Mouse (Mus musculus): ENCODE results near the gene Padi4. TPM values are rescaled to one million over a fixed set of nuclear protein-coding genes. Genes with fewer than 3 reads are reported as not detected.

The Padi4 gene
- total and polyA plus RNA-seq, 3 experiments: not detected

- dilution Hi-C loops (cut with MboI; ENCODE audit: extremely low pct_ligation_motif_present, extremely low pct_unique_long_range_greater_than_20kb, low sequenced_read_pairs): no loop called here
- H3K79me2 ChIP-seq (replicated peaks; ENCODE audit: control insufficient read depth, extremely low read depth, insufficient read depth, poor library complexity, severe bottlenecking): no peaks in the 10 kb centered on the region
- H3K9me3 ChIP-seq (replicated peaks; ENCODE audit: low read length): no peaks in the 10 kb centered on the region
- no peaks in the 10 kb centered on the region for H3K36me3 ChIP-seq (replicated peaks in 1 of 2; ENCODE audit: control insufficient read depth in 1 of 2, insufficient read depth in 1 of 2, low read length in 1 of 2)
- H3K9ac ChIP-seq (ENCODE audit: insufficient read depth, low read depth): no peak overlapping the region
- no peak overlapping the region for H3K4me3 ChIP-seq (replicated peaks in 1 of 3; ENCODE audit: low read depth in 2 of 3, low read length in 2 of 3, poor library complexity in 1 of 3)
- TF ChIP-seq GABPA (IDR thresholded peaks at IDR 0.05; ENCODE audit: insufficient replicate concordance, low read depth, low read length): no peak
- peak; percentile 85 for TF ChIP-seq BHLHE40 (IDR thresholded peaks at IDR 0.05; ENCODE audit: low read depth, low read length)
- no peak for TF ChIP-seq ZMIZ1 (IDR thresholded peaks at IDR 0.05; ENCODE audit: low read depth, low read length)
- peak in 1 of 2 experiments; percentile 71; a peak in 3 of 4 replicates for TF ChIP-seq CTCF (conservative IDR thresholded peaks at IDR 0.05 in 1 of 2, IDR thresholded peaks at IDR 0.05 in 1 of 2; ENCODE audit: low read depth in 2 of 2, low read length in 2 of 2)
- TF ChIP-seq RAD21 (IDR thresholded peaks at IDR 0.05; ENCODE audit: low read depth, low read length): peak; percentile 47
- no peak for TF ChIP-seq NELFE (IDR thresholded peaks at IDR 0.05; ENCODE audit: low read depth, low read length)
- peak; percentile 52 for TF ChIP-seq SMC3 (IDR thresholded peaks at IDR 0.05; ENCODE audit: low read depth, low read length)
- peak; percentile 51 for DNase-seq (ENCODE audit: extremely low read depth)
- H3K27me3 ChIP-seq (replicated peaks): peaks cover 81% of the 10 kb centered on the region
- in situ Hi-C loops (cut with MboI; ENCODE audit: low pct_ligation_motif_present, low pct_unique_long_range_greater_than_20kb, low sequenced_read_pairs): no loop called here
- no peaks in the 10 kb centered on the region for H3K4me1 ChIP-seq (ENCODE audit: control insufficient read depth in 1 of 2, insufficient read depth in 2 of 2)
- no peak overlapping the region for H3K27ac ChIP-seq (ENCODE audit: insufficient read depth, low read depth)
- H3K4me2 ChIP-seq (ENCODE audit: insufficient read depth, low read depth, poor library complexity, severe bottlenecking): no peak overlapping the region
Measured at GRCm38 (mm10) chr4:140763158-140763557, 10.9 kb downstream of the Padi4 start.

DNA sequence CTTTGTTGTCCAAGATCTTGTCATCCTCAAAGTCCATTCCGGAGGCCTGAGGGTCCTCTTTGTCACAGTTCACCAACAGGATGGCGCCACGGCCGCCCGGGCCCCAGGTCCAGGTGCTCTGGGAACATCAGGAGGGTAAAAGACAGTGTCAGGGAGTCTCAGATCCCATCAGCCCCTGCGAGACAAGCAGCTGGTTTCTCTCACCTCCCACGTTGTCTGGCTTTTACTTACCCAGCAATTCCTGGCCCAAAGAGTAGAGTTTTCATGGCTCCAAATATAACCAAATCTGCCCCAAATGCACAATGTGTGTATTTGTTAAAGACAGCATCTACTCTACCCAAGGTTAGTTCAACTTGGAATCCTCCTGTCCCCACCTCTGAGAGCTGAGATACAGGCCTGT lies 12.4 kb downstream of the Padi4 start:
- TF ChIP-seq ZC3H11A (IDR thresholded peaks at IDR 0.05; ENCODE audit: low read depth, low read length): no peak
- TF ChIP-seq IRF4 (IDR thresholded peaks at IDR 0.05; ENCODE audit: low read depth, low read length): no peak
- no peak for TF ChIP-seq RCOR1 (conservative IDR thresholded peaks at IDR 0.05; ENCODE audit: low read depth, low read length)
- no peak for TF ChIP-seq PAX5 (IDR thresholded peaks at IDR 0.05; ENCODE audit: low read length)
- TF ChIP-seq TBP (conservative IDR thresholded peaks at IDR 0.05; ENCODE audit: low read depth, low read length): no peak
- no peak for TF ChIP-seq MAX (IDR thresholded peaks at IDR 0.05; ENCODE audit: low read length)
- Histone ChIP-seq H3K9ac (ENCODE audit: insufficient read depth, low read depth) (no peak overlapping the region), H3K4me1 (ENCODE audit: control insufficient read depth in 1 of 2, insufficient read depth in 2 of 2) (no peaks in the 10 kb centered on the region), H3K9me3 (replicated peaks; ENCODE audit: low read length) (no peaks in the 10 kb centered on the region), H3K27me3 (replicated peaks) (peaks cover 84% of the 10 kb centered on the region), H3K4me2 (ENCODE audit: insufficient read depth, low read depth, poor library complexity, severe bottlenecking) (no peak overlapping the region), H3K79me2 (replicated peaks; ENCODE audit: control insufficient read depth, extremely low read depth, insufficient read depth, poor library complexity, severe bottlenecking) (no peaks in the 10 kb centered on the region), H3K36me3 (replicated peaks in 1 of 2; ENCODE audit: control insufficient read depth in 1 of 2, insufficient read depth in 1 of 2, low read length in 1 of 2) (no peaks in the 10 kb centered on the region), H3K4me3 (replicated peaks in 1 of 3; ENCODE audit: low read depth in 2 of 3, low read length in 2 of 3, poor library complexity in 1 of 3) (no peak overlapping the region), H3K27ac (ENCODE audit: insufficient read depth, low read depth) (no peak overlapping the region)
- DNase-seq (ENCODE audit: extremely low read depth): no peak
- dilution Hi-C loops (cut with MboI; ENCODE audit: extremely low pct_ligation_motif_present, extremely low pct_unique_long_range_greater_than_20kb, low sequenced_read_pairs) (no loop called here), in situ Hi-C loops (cut with MboI; ENCODE audit: low pct_ligation_motif_present, low pct_unique_long_range_greater_than_20kb, low sequenced_read_pairs) (no loop called here)

- Histone ChIP-seq H3K4me3 (replicated peaks in 1 of 3; ENCODE audit: low read depth in 2 of 3, low read length in 2 of 3, poor library complexity in 1 of 3) (no peak overlapping the region), H3K9me3 (replicated peaks; ENCODE audit: low read length) (no peaks in the 10 kb centered on the region), H3K27me3 (replicated peaks) (peaks cover 81% of the 10 kb centered on the region), H3K79me2 (replicated peaks; ENCODE audit: control insufficient read depth, extremely low read depth, insufficient read depth, poor library complexity, severe bottlenecking) (no peaks in the 10 kb centered on the region), H3K4me1 (ENCODE audit: control insufficient read depth in 1 of 2, insufficient read depth in 2 of 2) (peaks cover 6% of the 10 kb centered on the region in 2 experiments), H3K27ac (ENCODE audit: insufficient read depth, low read depth) (no peak overlapping the region), H3K9ac (ENCODE audit: insufficient read depth, low read depth) (no peak overlapping the region), H3K4me2 (ENCODE audit: insufficient read depth, low read depth, poor library complexity, severe bottlenecking) (no peak overlapping the region), H3K36me3 (replicated peaks in 1 of 2; ENCODE audit: control insufficient read depth in 1 of 2, insufficient read depth in 1 of 2, low read length in 1 of 2) (no peaks in the 10 kb centered on the region)
- DNase-seq (ENCODE audit: extremely low read depth): no peak
- dilution Hi-C loops (cut with MboI; ENCODE audit: extremely low pct_ligation_motif_present, extremely low pct_unique_long_range_greater_than_20kb, low sequenced_read_pairs) (no loop called here), in situ Hi-C loops (cut with MboI; ENCODE audit: low pct_ligation_motif_present, low pct_unique_long_range_greater_than_20kb, low sequenced_read_pairs) (no loop called here)
- TF ChIP-seq IRF4 (IDR thresholded peaks at IDR 0.05; ENCODE audit: low read depth, low read length): no peak
- no peak for TF ChIP-seq KAT2A (IDR thresholded peaks at IDR 0.05; ENCODE audit: insufficient replicate concordance, low read length)
- TF ChIP-seq CTCF (conservative IDR thresholded peaks at IDR 0.05 in 1 of 2, IDR thresholded peaks at IDR 0.05 in 1 of 2; ENCODE audit: low read depth in 2 of 2, low read length in 2 of 2): no peak
- TF ChIP-seq ZNF384 (IDR thresholded peaks at IDR 0.05; ENCODE audit: low read depth, low read length): no peak
- TF ChIP-seq PAX5 (IDR thresholded peaks at IDR 0.05; ENCODE audit: low read length): no peak
- no peak for TF ChIP-seq MAZ (IDR thresholded peaks at IDR 0.05; ENCODE audit: low read depth, low read length)
- no peak for TF ChIP-seq MXI1 (IDR thresholded peaks at IDR 0.05; ENCODE audit: low read depth, low read length)
- no peak for TF ChIP-seq USF2 (conservative IDR thresholded peaks at IDR 0.05; ENCODE audit: low read depth, low read length)
- TF ChIP-seq HCFC1 (IDR thresholded peaks at IDR 0.05; ENCODE audit: low read depth, low read length): no peak
Measured at GRCm38 (mm10) chr4:140755811-140756210, 18.2 kb downstream of the Padi4 start.

All from CH12.LX (cell line).